Mouse (Mus musculus) testis, adult 2 months (tissue): ENCODE results near the gene Cbfa2t3.

Source experiments
- CTCF ChIP-seq: fragments of 200-500 bp; IDR thresholded peaks from 2 replicates; pipeline ENCODE4 v1.5.1; 2012; ENCODE audit warnings: low read depth, mild to moderate bottlenecking, inconsistent platforms, low read length, moderate library complexity; ENCODE audit not compliant: control insufficient read depth, insufficient read depth, insufficient replicate concordance
- POLR2A ChIP-seq: fragments of 200-500 bp; IDR thresholded peaks from 2 replicates; pipeline ENCODE4 v1.6.1; 2012; ENCODE audit warnings: low read depth, mild to moderate bottlenecking, inconsistent platforms, low read length, moderate library complexity; ENCODE audit not compliant: control insufficient read depth

- no peak for TF ChIP-seq POLR2A
- TF ChIP-seq CTCF, result no peak
These were observed 2.7 kb upstream of the Cbfa2t3 start for GRCm38 (mm10) chr8:122701441-122702185.
